ENCODE assay signal across 20 mouse cellular contexts in genomic region chr3:146462939-146463338, GRCm38 (mm10). TPM values are rescaled to one million over a fixed set of nuclear protein-coding genes. Genes with fewer than 3 reads are reported as not detected.
DNase-seq lines count a peak whose midpoint lies in the region; ATAC-seq and TF ChIP-seq lines count a peak whose summit lies in the region.
"Had no signal": no experiment of that assay in that cellular context is flagged by ENCODE, and none has a peak within 500 bp of the region (broad histone marks: within the 10 kb centered on the region; RNA-seq: fewer than 3 reads in every experiment).

No protein-coding gene starts in this region.

- H3K36me3 ChIP-seq in liver, embryonic 14.5 days (replicated peaks; ENCODE audit: control insufficient read depth, insufficient read depth, low read depth), result no peaks in the 10 kb centered on the region
- peaks cover 6% of the 10 kb centered on the region; the same call in 1 of the 2 replicates for H3K36me3 ChIP-seq in liver, embryonic 12.5 days
- no peaks in the 10 kb centered on the region for H3K36me3 ChIP-seq in ES-Bruce4 (ENCODE audit: control insufficient read depth, insufficient read depth, low read length, poor library complexity, severe bottlenecking)
- 0 out of 2 replicates have a peak, but pooled peaks cover 4% of the 10 kb centered on the region for H3K36me3 ChIP-seq in intestine, postnatal 0 days (ENCODE audit: control insufficient read depth, insufficient read depth)
- H3K36me3 ChIP-seq: stomach, embryonic 15.5 days had no signal

- no peaks in the 10 kb centered on the region for H3K4me1 ChIP-seq in liver, embryonic 14.5 days (replicated peaks; ENCODE audit: control insufficient read depth in 2 of 2, insufficient read depth in 2 of 2, low read length in 1 of 2)
- no peaks in the 10 kb centered on the region for H3K4me1 ChIP-seq in liver, embryonic 12.5 days
- no peaks in the 10 kb centered on the region for H3K4me1 ChIP-seq in ES-Bruce4 (ENCODE audit: control insufficient read depth, insufficient read depth, low read length)
- H3K4me1 ChIP-seq in intestine, postnatal 0 days (replicated peaks; ENCODE audit: control insufficient read depth, insufficient read depth, low read length), result no peaks in the 10 kb centered on the region
- H3K4me1 ChIP-seq: limb, embryonic 12.5 days; stomach, embryonic 15.5 days had no signal

- no peaks in the 10 kb centered on the region for H3K27me3 ChIP-seq in liver, embryonic 14.5 days (ENCODE audit: control insufficient read depth, insufficient read depth, low read length)
- H3K27me3 ChIP-seq in liver, embryonic 12.5 days (replicated peaks), result no peaks in the 10 kb centered on the region
- H3K27me3 ChIP-seq in ES-Bruce4 (ENCODE audit: control insufficient read depth, insufficient read depth, low read length, poor library complexity, severe bottlenecking), result no peaks in the 10 kb centered on the region
- H3K27me3 ChIP-seq in intestine, postnatal 0 days (replicated peaks; ENCODE audit: control insufficient read depth, insufficient read depth, low read length), result no peaks in the 10 kb centered on the region
- H3K27me3 ChIP-seq: limb, embryonic 12.5 days; stomach, embryonic 15.5 days had no signal

- H3K9ac ChIP-seq in liver, embryonic 14.5 days (replicated peaks), result no peak overlapping the region
- H3K9ac ChIP-seq in liver, embryonic 12.5 days, result no peak overlapping the region
- no peak overlapping the region for H3K9ac ChIP-seq in ES-Bruce4 (ENCODE audit: low read depth, poor library complexity, severe bottlenecking)
- no peak overlapping the region for H3K9ac ChIP-seq in intestine, postnatal 0 days (ENCODE audit: low read depth, low read length)
- H3K9ac ChIP-seq: limb, embryonic 12.5 days; stomach, embryonic 15.5 days had no signal

- ATAC-seq in CD4-positive, CD25-positive, alpha-beta regulatory T cell, adult 4 months, result no peak
- no peak for ATAC-seq in liver, embryonic 14.5 days (ENCODE audit: insufficient read depth)
- no peak for ATAC-seq in liver, embryonic 12.5 days
- no peak for ATAC-seq in intestine, postnatal 0 days
- ATAC-seq: activated CD4-positive, CD25-positive, alpha-beta regulatory T cell, adult 4 months; forebrain, embryonic 16.5 days; inflammation-experienced regulatory T-cells, adult 6 months had no signal

- no peak overlapping the region for H3K4me2 ChIP-seq in liver, embryonic 14.5 days (ENCODE audit: low read depth)
- H3K4me2 ChIP-seq in liver, embryonic 12.5 days, result no peak overlapping the region
- no peak overlapping the region for H3K4me2 ChIP-seq in intestine, postnatal 0 days (replicated peaks; ENCODE audit: low read depth)
- H3K4me2 ChIP-seq: limb, embryonic 12.5 days; stomach, embryonic 15.5 days had no signal

- H3K27ac ChIP-seq in liver, embryonic 14.5 days, result no peak overlapping the region
- H3K27ac ChIP-seq in liver, embryonic 12.5 days, result no peak overlapping the region
- H3K27ac ChIP-seq in ES-Bruce4 (ENCODE audit: insufficient read depth, low read length), result no peak overlapping the region
- no peak overlapping the region for H3K27ac ChIP-seq in intestine, postnatal 0 days (ENCODE audit: low read depth, low read length)
- H3K27ac ChIP-seq: gastrocnemius, adult 2 months; limb, embryonic 12.5 days; stomach, embryonic 15.5 days had no signal

- H3K4me3 ChIP-seq in liver, embryonic 14.5 days (ENCODE audit: insufficient read depth in 1 of 2, low read depth in 2 of 2, low read length in 2 of 2), result no peak overlapping the region
- no peak overlapping the region for H3K4me3 ChIP-seq in liver, embryonic 12.5 days
- no peak overlapping the region for H3K4me3 ChIP-seq in ES-Bruce4 (ENCODE audit: low read depth, low read length)
- no peak overlapping the region for H3K4me3 ChIP-seq in intestine, postnatal 0 days (ENCODE audit: low read depth, low read length)
- H3K4me3 ChIP-seq: gastrocnemius, adult 2 months; limb, embryonic 12.5 days; stomach, embryonic 15.5 days had no signal

- 44% methylated on average over 2 of the region's 2 CpGs for WGBS in liver, embryonic 14.5 days (ENCODE audit: insufficient replicate concordance)
- 51% methylated on average over 2 of the region's 2 CpGs for WGBS in liver, embryonic 12.5 days (ENCODE audit: insufficient replicate concordance)
- WGBS in intestine, postnatal 0 days, result 58% methylated on average over 2 of the region's 2 CpGs

- DNase-seq in CD4-positive, CD25-positive, alpha-beta regulatory T cell, adult 2 months (ENCODE audit: low read depth, low spot score), result peak; percentile 12
- no peak for DNase-seq in liver, embryonic 14.5 days (ENCODE audit: low read depth in 3 of 3, low spot score in 3 of 3)
- DNase-seq in retina, postnatal 1 day, result no peak
- DNase-seq in heart, adult 8-10 months (ENCODE audit: low spot score), result no peak
- DNase-seq: adrenal gland, postnatal 14 days; cerebellum, adult 2 months; gastrocnemius, adult 2 months; heart, adult 11 months; lung, adult 2 months; midbrain, embryonic 14.5 days; thymus, postnatal 25 days had no signal

- no peaks in the 10 kb centered on the region for H3K9me3 ChIP-seq in liver, embryonic 14.5 days (ENCODE audit: control insufficient read depth, low read length)
- H3K9me3 ChIP-seq in liver, embryonic 12.5 days (replicated peaks), result no peaks in the 10 kb centered on the region
- no peaks in the 10 kb centered on the region for H3K9me3 ChIP-seq in ES-Bruce4 (replicated peaks; ENCODE audit: control insufficient read depth, insufficient read depth, low read length, poor library complexity, severe bottlenecking)
- H3K9me3 ChIP-seq in intestine, postnatal 0 days (ENCODE audit: control insufficient read depth), result no peaks in the 10 kb centered on the region
- H3K9me3 ChIP-seq: limb, embryonic 12.5 days; stomach, embryonic 15.5 days had no signal

- TF ChIP-seq CTCF in liver, embryonic 14.5 days (IDR thresholded peaks at IDR 0.05; ENCODE audit: low read depth), result peak; percentile 26; the same call in 1 of the 2 replicates
- peak; percentile 33 for TF ChIP-seq CTCF in ES-Bruce4 (IDR thresholded peaks at IDR 0.05; ENCODE audit: low read depth, low read length)
- TF ChIP-seq CTCF in intestine, postnatal 0 days (IDR thresholded peaks at IDR 0.05; ENCODE audit: low read depth), result peak; percentile 46

- TF ChIP-seq POLR2A in ES-Bruce4 (IDR thresholded peaks at IDR 0.05; ENCODE audit: insufficient read depth, low read length), result no peak

- TF ChIP-seq EP300 in liver, embryonic 14.5 days (IDR thresholded peaks at IDR 0.05; ENCODE audit: low read depth), result no peak
- no peak for TF ChIP-seq EP300 in ES-Bruce4 (IDR thresholded peaks at IDR 0.05; ENCODE audit: insufficient read depth, low read depth, low read length)

RNA-seq across cellular contexts. Expression of gene Ctbs, which starts 13.3 kb away (rescaled TPM):
- polyA plus RNA-seq in CD4-positive, CD25-positive, alpha-beta regulatory T cell, adult 4 months (2017; shearing (Covaris generic)), result 1 to 10 TPM; 6.0 to 8.3 TPM
- 1.3 and 1.7 TPM in 2 replicates for polyA plus RNA-seq in liver, embryonic 14.5 days (2012; rRNA removed)
- polyA plus RNA-seq in liver, embryonic 14.5 days (2014; fragmentation: Nextera tagmentation; extraction: Ambion mirVana), result 5.2 and 5.4 TPM in 2 replicates
- polyA plus RNA-seq in liver, embryonic 12.5 days (2016; fragmentation: Nextera tagmentation; extraction: Ambion mirVana), result 5.5 and 6.4 TPM in 2 replicates
- 15.1 and 17.1 TPM in 2 replicates for polyA plus RNA-seq in ES-Bruce4 (2011; ENCODE audit: insufficient read depth, insufficient read length, low read depth, missing spikeins)
- 8.1 and 8.3 TPM in 2 replicates for polyA plus RNA-seq in intestine, postnatal 0 days (2015; fragmentation: Nextera tagmentation; extraction: Ambion mirVana)
- total RNA-seq in heart, adult 8-10 months (2022), result 1 to 10 TPM; 2.7 to 4.1 (median 3.4) TPM

RNA-seq across cellular contexts. Expression of gene Spata1, which starts 36.6 kb away (rescaled TPM):
- 1 to 10 TPM; 7.8 to 8.7 TPM for polyA plus RNA-seq in CD4-positive, CD25-positive, alpha-beta regulatory T cell, adult 4 months (2017; shearing (Covaris generic))
- polyA plus RNA-seq in liver, embryonic 14.5 days (2012; rRNA removed), result 0.30 and 0.93 TPM in 2 replicates
- polyA plus RNA-seq in liver, embryonic 14.5 days (2014; fragmentation: Nextera tagmentation; extraction: Ambion mirVana), result 0.32 and 0.65 TPM in 2 replicates
- 1.3 and 2.5 TPM in 2 replicates for polyA plus RNA-seq in liver, embryonic 12.5 days (2016; fragmentation: Nextera tagmentation; extraction: Ambion mirVana)
- polyA plus RNA-seq in ES-Bruce4 (2011; ENCODE audit: insufficient read depth, insufficient read length, low read depth, missing spikeins), result 6.5 and 7.5 TPM in 2 replicates
- 1.3 and 1.9 TPM in 2 replicates for polyA plus RNA-seq in intestine, postnatal 0 days (2015; fragmentation: Nextera tagmentation; extraction: Ambion mirVana)
- total RNA-seq in heart, adult 8-10 months (2022), result 1 to 10 TPM; 3.0 to 3.4 (median 3.2) TPM

RNA-seq across cellular contexts. Expression of gene Gng5, which starts 36.7 kb away (rescaled TPM):
- 100 to 1,000 TPM; 270 to 377 TPM for polyA plus RNA-seq in CD4-positive, CD25-positive, alpha-beta regulatory T cell, adult 4 months (2017; shearing (Covaris generic))
- 115 and 136 TPM in 2 replicates for polyA plus RNA-seq in liver, embryonic 14.5 days (2012; rRNA removed)
- polyA plus RNA-seq in liver, embryonic 14.5 days (2014; fragmentation: Nextera tagmentation; extraction: Ambion mirVana), result 559 and 595 TPM in 2 replicates
- 678 and 702 TPM in 2 replicates for polyA plus RNA-seq in liver, embryonic 12.5 days (2016; fragmentation: Nextera tagmentation; extraction: Ambion mirVana)
- 296 and 330 TPM in 2 replicates for polyA plus RNA-seq in ES-Bruce4 (2011; ENCODE audit: insufficient read depth, insufficient read length, low read depth, missing spikeins)
- 1,062 and 1,144 TPM in 2 replicates for polyA plus RNA-seq in intestine, postnatal 0 days (2015; fragmentation: Nextera tagmentation; extraction: Ambion mirVana)
- total RNA-seq in heart, adult 8-10 months (2022), result 100 to 1,000 TPM; 252 to 269 (median 261) TPM

RNA-seq across cellular contexts. Expression of gene Rpf1, which starts 58.3 kb away (rescaled TPM):
- 10 to 100 TPM; 37.8 to 49.8 TPM for polyA plus RNA-seq in CD4-positive, CD25-positive, alpha-beta regulatory T cell, adult 4 months (2017; shearing (Covaris generic))
- 13.5 and 20.6 TPM in 2 replicates for polyA plus RNA-seq in liver, embryonic 14.5 days (2012; rRNA removed)
- polyA plus RNA-seq in liver, embryonic 14.5 days (2014; fragmentation: Nextera tagmentation; extraction: Ambion mirVana), result 32.4 and 32.7 TPM in 2 replicates
- 49.2 and 50.4 TPM in 2 replicates for polyA plus RNA-seq in liver, embryonic 12.5 days (2016; fragmentation: Nextera tagmentation; extraction: Ambion mirVana)
- polyA plus RNA-seq in ES-Bruce4 (2011; ENCODE audit: insufficient read depth, insufficient read length, low read depth, missing spikeins), result 79.2 and 79.8 TPM in 2 replicates
- 28.1 TPM in 2 replicates for polyA plus RNA-seq in intestine, postnatal 0 days (2015; fragmentation: Nextera tagmentation; extraction: Ambion mirVana)
- 10 to 100 TPM; 10.7 to 13.2 (median 12.2) TPM for total RNA-seq in heart, adult 8-10 months (2022)

RNA-seq across cellular contexts. Expression of gene Ssx2ip, which starts 58.5 kb away (rescaled TPM):
- polyA plus RNA-seq in CD4-positive, CD25-positive, alpha-beta regulatory T cell, adult 4 months (2017; shearing (Covaris generic)), result 1 to 10 TPM in 1 of 2 experiments, under 1 TPM in 1; 0.62 to 1.1 TPM
- polyA plus RNA-seq in liver, embryonic 14.5 days (2012; rRNA removed), result 22.7 and 34.9 TPM in 2 replicates
- 96.2 and 118 TPM in 2 replicates for polyA plus RNA-seq in liver, embryonic 14.5 days (2014; fragmentation: Nextera tagmentation; extraction: Ambion mirVana)
- 157 TPM in 2 replicates for polyA plus RNA-seq in liver, embryonic 12.5 days (2016; fragmentation: Nextera tagmentation; extraction: Ambion mirVana)
- polyA plus RNA-seq in ES-Bruce4 (2011; ENCODE audit: insufficient read depth, insufficient read length, low read depth, missing spikeins), result 27.3 and 28.2 TPM in 2 replicates
- polyA plus RNA-seq in intestine, postnatal 0 days (2015; fragmentation: Nextera tagmentation; extraction: Ambion mirVana), result 31.1 TPM in 2 replicates
- total RNA-seq in heart, adult 8-10 months (2022), result 10 to 100 TPM; 13.1 to 17.5 (median 15.3) TPM
